Mouse (Mus musculus): Measurements from ENCODE around the gene Vdac1.
A peak's percentile ranks its signal among the peaks of the same experiment; 100 is the strongest.
"Not testable (repeated sequence)": the region's sequence is repeated elsewhere in the genome, so short reads cannot be mapped to it uniquely, and the experiment has no call there.

Gene Vdac1

GRCm38 (mm10) chr11:52374340-52374739 is 13.7 kb downstream of the Vdac1 start:
- DNase-seq: peak; percentile 58 to 66

GRCm38 (mm10) chr11:52377579-52377978 is 16.9 kb downstream of the Vdac1 start:
- DNase-seq: no peak

GRCm38 (mm10) chr11:52379241-52379640 is 18.6 kb downstream of the Vdac1 start:
- DNase-seq: no peak

GRCm38 (mm10) chr11:52383741-52384140 is 23.1 kb downstream of the Vdac1 start:
- DNase-seq: no peak

- DNase-seq: no peak
Observed at GRCm38 (mm10) chr11:52384667-52385066, 24.0 kb downstream of the Vdac1 start.

- DNase-seq: no peak
Observed at GRCm38 (mm10) chr11:52386892-52387291, 26.2 kb downstream of the Vdac1 start.

GRCm38 (mm10) chr11:52388150-52388549 is 27.5 kb downstream of the Vdac1 start:
- DNase-seq: no peak

- not testable (repeated sequence) for DNase-seq
Observed at GRCm38 (mm10) chr11:52388979-52389378, 28.3 kb downstream of the Vdac1 start.

- DNase-seq: no peak
Observed at GRCm38 (mm10) chr11:52389933-52390332, 29.3 kb downstream of the Vdac1 start.

- DNase-seq: no peak
Observed at GRCm38 (mm10) chr11:52394494-52394893, 33.8 kb downstream of the Vdac1 start.

GRCm38 (mm10) chr11:52395343-52395742 is 34.7 kb downstream of the Vdac1 start:
- DNase-seq: no peak

- DNase-seq: peak; percentile 93 to 95
Observed at GRCm38 (mm10) chr11:52395940-52396596, 35.4 kb downstream of the Vdac1 start, which contains the start of gene 9530068E07Rik. Gene 9530068E07Rik (plus strand): TSS chr11:52396428.

- DNase-seq: peak; percentile 45 to 47
Observed at GRCm38 (mm10) chr11:52396597-52397188, 36.0 kb downstream of the Vdac1 start.

GRCm38 (mm10) chr11:52397385-52397987 is 36.8 kb downstream of the Vdac1 start:
- DNase-seq: no peak

GRCm38 (mm10) chr11:52401476-52401875 is 40.8 kb downstream of the Vdac1 start:
- no peak for DNase-seq

GRCm38 (mm10) chr11:52402566-52402965 is 41.9 kb downstream of the Vdac1 start:
- no peak for DNase-seq

GRCm38 (mm10) chr11:52404209-52404608 is 43.5 kb downstream of the Vdac1 start:
- no peak for DNase-seq

- DNase-seq: no peak
Observed at GRCm38 (mm10) chr11:52405196-52405688, 44.6 kb downstream of the Vdac1 start.

- DNase-seq: no peak
Observed at GRCm38 (mm10) chr11:52409316-52409715, 48.7 kb downstream of the Vdac1 start.

- DNase-seq: no peak
Observed at GRCm38 (mm10) chr11:52418358-52418757, 57.7 kb downstream of the Vdac1 start.

- peak in 1 of 2 experiments; percentile 32 for DNase-seq
Observed at GRCm38 (mm10) chr11:52419246-52419645, 58.6 kb downstream of the Vdac1 start.

GRCm38 (mm10) chr11:52419861-52420260 is 59.2 kb downstream of the Vdac1 start:
- DNase-seq: no peak

- no peak for DNase-seq
Observed at GRCm38 (mm10) chr11:52420296-52421052, 59.8 kb downstream of the Vdac1 start.
